Mouse (Mus musculus): ENCODE data around the gene Mfsd4b2. TPM values are rescaled to one million over a fixed set of nuclear protein-coding genes. Genes with fewer than 3 reads are reported as not detected.
A peak's percentile ranks its signal among the peaks of the same experiment; 100 is the strongest.

The Mfsd4b2 gene
- polyA plus RNA-seq, 1 experiment from 2014 or later = not detected

- no peak for ATAC-seq (ENCODE audit: insufficient number of reproducible peaks, insufficient read depth, low FRiP score, low read depth)
- H3K27ac ChIP-seq (replicated peaks in 1 of 2; ENCODE audit: control insufficient read depth in 1 of 2, insufficient read depth in 1 of 2, low read depth in 2 of 2, low read length in 2 of 2) = no peak overlapping the region
- 46% methylated on average over 13 of the region's 13 CpGs for WGBS
- peak overlapping the region; percentile 48 for H3K4me2 ChIP-seq (ENCODE audit: low read length)
- H3K4me1 ChIP-seq (ENCODE audit: control insufficient read depth in 2 of 2, insufficient read depth in 2 of 2, low read length in 2 of 2) = no peaks in the 10 kb centered on the region
- H3K4me3 ChIP-seq (ENCODE audit: control insufficient read depth in 1 of 2, insufficient read depth in 1 of 2, low read depth in 1 of 2, low read length in 2 of 2) = peak overlapping the region; percentile 18 to 20; a peak in 2 of 4 replicates
- H3K27me3 ChIP-seq (ENCODE audit: control insufficient read depth, insufficient read depth, low read length) = no peaks in the 10 kb centered on the region
- no peaks in the 10 kb centered on the region for H3K36me3 ChIP-seq (ENCODE audit: control insufficient read depth, insufficient read depth, low read length)
- H3K9ac ChIP-seq (ENCODE audit: low read length) = no peak overlapping the region; the same call in 1 of the 2 replicates
- no peaks in the 10 kb centered on the region for H3K9me3 ChIP-seq (ENCODE audit: control insufficient read depth, low read length)
Measured at GRCm38 (mm10) chr10:39908768-39909441, 17.8 kb downstream of the Mfsd4b2 start.

DNA sequence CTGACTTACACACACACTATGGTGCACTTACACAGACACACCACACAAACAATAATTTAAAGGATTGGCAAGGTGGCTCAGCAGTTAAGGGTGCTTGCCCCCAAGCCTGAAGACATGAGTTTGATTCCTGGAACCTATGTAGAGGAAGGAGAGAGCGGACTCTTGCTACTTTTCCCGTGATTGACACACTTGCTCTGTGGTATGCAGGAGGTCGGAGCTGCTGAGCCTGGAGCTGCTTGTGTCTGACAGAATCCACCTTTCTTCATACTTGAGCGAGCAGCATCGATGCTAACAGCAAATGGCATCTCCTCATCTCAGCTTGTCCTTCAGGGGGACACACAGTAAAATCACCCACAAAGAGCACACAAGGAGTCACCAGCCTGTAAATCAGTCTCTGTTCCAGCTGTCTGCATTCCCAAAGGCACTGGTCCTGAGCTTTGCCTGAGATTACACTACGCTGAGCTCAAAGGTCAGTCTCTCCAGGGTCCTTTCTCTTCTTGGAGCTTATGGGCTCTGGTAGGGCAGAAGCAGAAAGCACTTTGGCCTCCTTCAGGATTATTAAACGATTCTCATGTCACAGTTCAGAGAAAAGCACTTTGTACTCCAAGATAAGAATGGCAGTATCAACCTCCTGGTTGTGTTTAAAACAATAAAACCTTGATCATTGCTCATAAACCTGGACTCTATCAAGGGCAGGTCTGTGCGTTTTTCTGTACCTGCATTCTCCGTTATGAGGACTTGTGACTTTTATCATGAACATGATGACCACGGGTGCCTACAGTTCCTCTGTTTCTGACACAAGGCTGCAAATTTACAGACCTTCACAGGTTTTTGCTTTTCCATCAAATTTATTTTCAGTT lies 19.7 kb downstream of the Mfsd4b2 start:
- no peak for ATAC-seq (ENCODE audit: insufficient number of reproducible peaks, insufficient read depth, low FRiP score, low read depth)
- H3K4me2 ChIP-seq (ENCODE audit: low read length) = no peak overlapping the region
- H3K4me1 ChIP-seq (ENCODE audit: control insufficient read depth in 2 of 2, insufficient read depth in 2 of 2, low read length in 2 of 2) = no peaks in the 10 kb centered on the region
- 64% methylated on average over 10 of the region's 10 CpGs for WGBS
- no peak overlapping the region for H3K27ac ChIP-seq (replicated peaks in 1 of 2; ENCODE audit: control insufficient read depth in 1 of 2, insufficient read depth in 1 of 2, low read depth in 2 of 2, low read length in 2 of 2)
- H3K9me3 ChIP-seq (ENCODE audit: control insufficient read depth, low read length) = no peaks in the 10 kb centered on the region
- H3K9ac ChIP-seq (ENCODE audit: low read length) = no peak overlapping the region
- H3K36me3 ChIP-seq (ENCODE audit: control insufficient read depth, insufficient read depth, low read length) = no peaks in the 10 kb centered on the region
- H3K27me3 ChIP-seq (ENCODE audit: control insufficient read depth, insufficient read depth, low read length) = no peaks in the 10 kb centered on the region
- H3K4me3 ChIP-seq (ENCODE audit: control insufficient read depth in 1 of 2, insufficient read depth in 1 of 2, low read depth in 1 of 2, low read length in 2 of 2) = no peak overlapping the region

- Histone ChIP-seq H3K4me2 (ENCODE audit: low read length) (no peak overlapping the region), H3K4me3 (ENCODE audit: control insufficient read depth in 1 of 2, insufficient read depth in 1 of 2, low read depth in 1 of 2, low read length in 2 of 2) (no peak overlapping the region), H3K4me1 (ENCODE audit: control insufficient read depth in 2 of 2, insufficient read depth in 2 of 2, low read length in 2 of 2) (peaks cover 0 to 2% of the 10 kb centered on the region in 2 experiments; a peak in 1 of 4 replicates), H3K27ac (replicated peaks in 1 of 2; ENCODE audit: control insufficient read depth in 1 of 2, insufficient read depth in 1 of 2, low read depth in 2 of 2, low read length in 2 of 2) (no peak overlapping the region), H3K36me3 (ENCODE audit: control insufficient read depth, insufficient read depth, low read length) (no peaks in the 10 kb centered on the region), H3K27me3 (ENCODE audit: control insufficient read depth, insufficient read depth, low read length) (no peaks in the 10 kb centered on the region), H3K9ac (ENCODE audit: low read length) (no peak overlapping the region), H3K9me3 (ENCODE audit: control insufficient read depth, low read length) (no peaks in the 10 kb centered on the region)
- WGBS = 76% methylated on average over 3 of the region's 3 CpGs
- ATAC-seq (ENCODE audit: insufficient number of reproducible peaks, insufficient read depth, low FRiP score, low read depth) = no peak
Measured at GRCm38 (mm10) chr10:39904191-39904590, 22.5 kb downstream of the Mfsd4b2 start.

- H3K27me3 ChIP-seq (ENCODE audit: control insufficient read depth, insufficient read depth, low read length) = no peaks in the 10 kb centered on the region
- H3K4me1 ChIP-seq (ENCODE audit: control insufficient read depth in 2 of 2, insufficient read depth in 2 of 2, low read length in 2 of 2) = peaks cover 5% of the 10 kb centered on the region in 2 experiments
- peak; percentile 93 for ATAC-seq (ENCODE audit: insufficient number of reproducible peaks, insufficient read depth, low FRiP score, low read depth)
- H3K4me2 ChIP-seq (ENCODE audit: low read length) = peak within 1 kb of the TSS; percentile 74
- WGBS = under 1% methylated on average over 41 of the region's 41 CpGs
- H3K27ac ChIP-seq (replicated peaks in 1 of 2; ENCODE audit: control insufficient read depth in 1 of 2, insufficient read depth in 1 of 2, low read depth in 2 of 2, low read length in 2 of 2) = peak within 1 kb of the TSS; percentile 83 to 84
- no peaks in the 10 kb centered on the region for H3K9me3 ChIP-seq (ENCODE audit: control insufficient read depth, low read length)
- H3K36me3 ChIP-seq (ENCODE audit: control insufficient read depth, insufficient read depth, low read length) = peaks cover under 1% of the 10 kb centered on the region; the same call in 1 of the 2 replicates
- peak within 1 kb of the TSS; percentile 64 to 95 for H3K4me3 ChIP-seq (ENCODE audit: control insufficient read depth in 1 of 2, insufficient read depth in 1 of 2, low read depth in 1 of 2, low read length in 2 of 2)
- H3K9ac ChIP-seq (ENCODE audit: low read length) = peak within 1 kb of the TSS; percentile 89
Measured at GRCm38 (mm10) chr10:39898874-39899371, 27.8 kb downstream of the Mfsd4b2 start, which contains the start of gene Mfsd4b4. Gene Mfsd4b4 (minus strand): TSS chr10:39899238.

DNA sequence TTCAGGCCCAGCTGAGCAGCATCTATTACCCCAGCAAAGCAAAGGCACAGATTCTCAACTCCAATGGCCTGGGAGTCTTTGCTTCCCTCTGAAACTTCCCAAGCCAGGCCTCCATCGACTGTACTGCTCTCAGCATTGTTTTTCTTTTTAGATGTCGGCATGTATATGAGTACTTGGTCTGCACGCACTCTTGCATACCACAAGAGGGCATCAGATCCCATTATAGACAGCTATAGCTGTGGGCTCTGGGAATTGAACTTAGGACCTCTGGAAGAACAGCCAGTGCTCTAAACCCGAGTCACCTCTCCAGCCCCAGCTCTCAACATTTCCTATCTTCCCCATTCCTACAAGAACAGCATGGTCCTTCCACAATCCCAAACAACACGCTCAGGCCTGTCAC lies 30.2 kb downstream of the Mfsd4b2 start:
- H3K4me3 ChIP-seq (ENCODE audit: control insufficient read depth in 1 of 2, insufficient read depth in 1 of 2, low read depth in 1 of 2, low read length in 2 of 2) = no peak overlapping the region
- H3K4me2 ChIP-seq (ENCODE audit: low read length) = no peak overlapping the region
- no peak overlapping the region for H3K27ac ChIP-seq (replicated peaks in 1 of 2; ENCODE audit: control insufficient read depth in 1 of 2, insufficient read depth in 1 of 2, low read depth in 2 of 2, low read length in 2 of 2)
- no peaks in the 10 kb centered on the region for H3K27me3 ChIP-seq (ENCODE audit: control insufficient read depth, insufficient read depth, low read length)
- ATAC-seq (ENCODE audit: insufficient number of reproducible peaks, insufficient read depth, low FRiP score, low read depth) = no peak
- H3K9me3 ChIP-seq (ENCODE audit: control insufficient read depth, low read length) = no peaks in the 10 kb centered on the region
- no peak overlapping the region for H3K9ac ChIP-seq (ENCODE audit: low read length)
- peaks cover 11% of the 10 kb centered on the region; the same call in 1 of the 2 replicates for H3K36me3 ChIP-seq (ENCODE audit: control insufficient read depth, insufficient read depth, low read length)
- 82% methylated on average over 5 of the region's 5 CpGs for WGBS
- H3K4me1 ChIP-seq (ENCODE audit: control insufficient read depth in 2 of 2, insufficient read depth in 2 of 2, low read length in 2 of 2) = peaks cover 5% of the 10 kb centered on the region in 2 experiments

- H3K4me3 ChIP-seq (ENCODE audit: control insufficient read depth in 1 of 2, insufficient read depth in 1 of 2, low read depth in 1 of 2, low read length in 2 of 2) = no peak overlapping the region
- no peaks in the 10 kb centered on the region for H3K9me3 ChIP-seq (ENCODE audit: control insufficient read depth, low read length)
- H3K27ac ChIP-seq (replicated peaks in 1 of 2; ENCODE audit: control insufficient read depth in 1 of 2, insufficient read depth in 1 of 2, low read depth in 2 of 2, low read length in 2 of 2) = no peak overlapping the region
- WGBS = 62% methylated on average over 11 of the region's 11 CpGs
- H3K4me1 ChIP-seq (ENCODE audit: control insufficient read depth in 2 of 2, insufficient read depth in 2 of 2, low read length in 2 of 2) = peaks cover 3 to 5% of the 10 kb centered on the region in 2 experiments
- no peaks in the 10 kb centered on the region for H3K27me3 ChIP-seq (ENCODE audit: control insufficient read depth, insufficient read depth, low read length)
- peaks cover 13% of the 10 kb centered on the region; the same call in 1 of the 2 replicates for H3K36me3 ChIP-seq (ENCODE audit: control insufficient read depth, insufficient read depth, low read length)
- ATAC-seq (ENCODE audit: insufficient number of reproducible peaks, insufficient read depth, low FRiP score, low read depth) = no peak
- no peak overlapping the region for H3K9ac ChIP-seq (ENCODE audit: low read length)
- H3K4me2 ChIP-seq (ENCODE audit: low read length) = no peak overlapping the region
Measured at GRCm38 (mm10) chr10:39893702-39894697, 32.7 kb downstream of the Mfsd4b2 start.

GRCm38 (mm10) chr10:39888621-39889020 lies 38.1 kb downstream of the Mfsd4b2 start:
- Histone ChIP-seq H3K36me3 (ENCODE audit: control insufficient read depth, insufficient read depth, low read length) (peaks cover 10% of the 10 kb centered on the region; the same call in 1 of the 2 replicates), H3K9me3 (ENCODE audit: control insufficient read depth, low read length) (no peaks in the 10 kb centered on the region), H3K4me3 (ENCODE audit: control insufficient read depth in 1 of 2, insufficient read depth in 1 of 2, low read depth in 1 of 2, low read length in 2 of 2) (no peak overlapping the region), H3K4me1 (ENCODE audit: control insufficient read depth in 2 of 2, insufficient read depth in 2 of 2, low read length in 2 of 2) (no peaks in the 10 kb centered on the region), H3K4me2 (ENCODE audit: low read length) (no peak overlapping the region), H3K9ac (ENCODE audit: low read length) (no peak overlapping the region), H3K27ac (replicated peaks in 1 of 2; ENCODE audit: control insufficient read depth in 1 of 2, insufficient read depth in 1 of 2, low read depth in 2 of 2, low read length in 2 of 2) (no peak overlapping the region), H3K27me3 (ENCODE audit: control insufficient read depth, insufficient read depth, low read length) (no peaks in the 10 kb centered on the region)
- no peak for ATAC-seq (ENCODE audit: insufficient number of reproducible peaks, insufficient read depth, low FRiP score, low read depth)
- WGBS = 51% methylated on average over 3 of the region's 3 CpGs

Measured in heart, embryonic 14.5 days (tissue).